Mouse (Mus musculus): Measurements from ENCODE around the gene Whrn. TPM values are rescaled to one million over a fixed set of nuclear protein-coding genes. Genes with fewer than 3 reads are reported as not detected.

Gene Whrn
- polyA plus RNA-seq, 1 experiment from 2014 or later, result 0.39 TPM

DNA sequence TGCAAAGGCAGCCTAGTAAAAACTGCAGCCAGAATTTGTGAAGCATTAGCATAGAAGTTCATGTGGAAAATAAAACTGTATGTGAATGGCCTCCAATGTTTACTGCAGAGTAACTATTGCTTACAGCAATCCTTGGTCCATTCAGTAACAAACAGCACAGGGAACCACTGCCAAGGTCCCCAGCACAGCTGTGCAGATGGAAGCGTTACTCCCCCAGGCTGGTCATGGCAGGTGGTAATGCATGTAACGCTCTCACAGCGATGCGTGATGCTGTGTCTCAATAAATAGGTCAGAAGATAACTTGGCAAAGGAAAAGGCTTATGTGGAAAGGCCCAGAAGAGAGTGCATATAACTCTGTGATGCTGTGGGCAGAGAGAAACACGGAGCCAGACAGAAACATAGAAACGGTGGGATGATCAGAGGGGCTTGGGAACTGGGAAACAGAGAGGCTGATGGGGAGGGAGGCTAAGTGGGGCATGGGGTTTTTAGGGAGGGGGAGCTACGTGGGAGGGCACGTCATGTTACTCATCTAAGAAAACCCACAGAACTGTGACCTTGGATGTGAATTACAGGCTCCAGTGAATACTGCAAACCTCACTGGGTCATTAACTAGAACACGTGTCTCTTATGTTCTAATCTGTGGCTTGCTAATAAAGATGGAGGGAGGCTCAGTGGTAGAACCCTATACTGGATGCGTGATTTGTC, 51.3 kb downstream of the Whrn start:
- Histone ChIP-seq H3K9ac (no peak overlapping the region), H3K4me1 (replicated peaks) (no peaks in the 10 kb centered on the region), H3K9me3 (replicated peaks) (no peaks in the 10 kb centered on the region), H3K36me3 (replicated peaks) (no peaks in the 10 kb centered on the region), H3K27ac (replicated peaks) (no peak overlapping the region), H3K27me3 (no peaks in the 10 kb centered on the region), H3K4me2 (no peak overlapping the region), H3K4me3 (replicated peaks) (no peak overlapping the region)
- WGBS (ENCODE audit: insufficient replicate concordance), result 71% methylated on average over 10 of the region's 10 CpGs
- ATAC-seq (ENCODE audit: insufficient read depth), result no peak

DNA sequence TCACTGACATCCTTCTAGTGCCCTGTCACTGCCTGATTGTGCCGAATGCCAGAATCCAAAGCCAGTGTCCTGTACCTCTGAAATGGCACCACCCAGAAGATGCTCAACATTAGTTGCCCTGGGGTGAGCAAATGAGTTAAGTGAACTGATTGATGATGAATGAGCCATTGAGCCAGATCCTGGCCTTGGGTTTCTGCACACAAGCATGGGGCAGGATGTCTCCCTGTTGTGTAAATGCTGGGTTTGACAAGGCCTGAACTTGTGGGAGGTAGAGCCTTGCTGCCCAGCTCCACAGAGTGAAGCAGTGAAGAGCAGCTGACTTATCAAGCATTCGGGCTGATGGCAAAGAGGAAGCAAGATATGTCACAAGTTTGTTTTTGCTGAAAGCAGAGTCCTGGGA, 52.7 kb downstream of the Whrn start:
- no peaks in the 10 kb centered on the region for H3K9me3 ChIP-seq (replicated peaks)
- no peak overlapping the region for H3K9ac ChIP-seq
- H3K27me3 ChIP-seq, result no peaks in the 10 kb centered on the region
- no peaks in the 10 kb centered on the region for H3K4me1 ChIP-seq (replicated peaks)
- WGBS (ENCODE audit: insufficient replicate concordance), result 59% methylated on average over 2 of the region's 2 CpGs
- no peak overlapping the region for H3K4me2 ChIP-seq
- H3K27ac ChIP-seq (replicated peaks), result no peak overlapping the region
- H3K4me3 ChIP-seq (replicated peaks), result no peak overlapping the region
- no peaks in the 10 kb centered on the region for H3K36me3 ChIP-seq (replicated peaks)
- no peak for ATAC-seq (ENCODE audit: insufficient read depth)

GRCm38 (mm10) chr4:63441616-63442015, 54.2 kb downstream of the Whrn start:
- Histone ChIP-seq H3K9ac (no peak overlapping the region), H3K27me3 (no peaks in the 10 kb centered on the region), H3K36me3 (replicated peaks) (no peaks in the 10 kb centered on the region), H3K4me1 (replicated peaks) (no peaks in the 10 kb centered on the region), H3K27ac (replicated peaks) (no peak overlapping the region), H3K4me3 (replicated peaks) (no peak overlapping the region), H3K4me2 (no peak overlapping the region), H3K9me3 (replicated peaks) (no peaks in the 10 kb centered on the region)
- 72% methylated on average over 7 of the region's 7 CpGs for WGBS (ENCODE audit: insufficient replicate concordance)
- ATAC-seq (ENCODE audit: insufficient read depth), result no peak

DNA sequence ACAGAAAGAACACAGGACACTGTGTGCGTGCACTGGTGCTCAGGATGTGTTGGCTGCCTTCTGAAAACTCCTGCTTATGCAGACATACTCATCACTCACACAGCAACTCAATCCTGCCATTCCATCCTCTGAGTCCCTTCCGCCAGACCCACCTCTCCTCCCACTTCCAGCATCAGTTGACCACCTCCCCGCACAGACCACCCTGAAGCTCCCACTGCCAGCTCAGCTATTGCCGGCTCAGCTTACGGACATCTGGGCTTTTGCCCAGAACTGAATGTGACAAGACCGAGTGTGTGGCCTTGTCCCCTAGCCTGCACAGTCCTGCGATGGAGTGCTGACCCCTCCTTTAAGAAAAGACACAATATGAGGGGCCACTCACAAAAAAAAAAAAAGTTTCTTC, 55.5 kb downstream of the Whrn start:
- no peaks in the 10 kb centered on the region for H3K4me1 ChIP-seq (replicated peaks)
- H3K27ac ChIP-seq (replicated peaks), result no peak overlapping the region
- WGBS (ENCODE audit: insufficient replicate concordance), result 69% methylated on average over 7 of the region's 7 CpGs
- no peak overlapping the region for H3K9ac ChIP-seq
- H3K36me3 ChIP-seq (replicated peaks), result no peaks in the 10 kb centered on the region
- no peak for ATAC-seq (ENCODE audit: insufficient read depth)
- H3K27me3 ChIP-seq, result no peaks in the 10 kb centered on the region
- no peaks in the 10 kb centered on the region for H3K9me3 ChIP-seq (replicated peaks)
- H3K4me3 ChIP-seq (replicated peaks), result no peak overlapping the region
- H3K4me2 ChIP-seq, result no peak overlapping the region

GRCm38 (mm10) chr4:63437968-63438367, 57.8 kb downstream of the Whrn start:
- 61% methylated on average over 5 of the region's 5 CpGs for WGBS (ENCODE audit: insufficient replicate concordance)
- H3K4me3 ChIP-seq (replicated peaks), result no peak overlapping the region
- H3K9ac ChIP-seq, result no peak overlapping the region
- H3K4me1 ChIP-seq (replicated peaks), result no peaks in the 10 kb centered on the region
- no peak overlapping the region for H3K4me2 ChIP-seq
- H3K27ac ChIP-seq (replicated peaks), result no peak overlapping the region
- ATAC-seq (ENCODE audit: insufficient read depth), result no peak
- H3K36me3 ChIP-seq (replicated peaks), result no peaks in the 10 kb centered on the region
- no peaks in the 10 kb centered on the region for H3K9me3 ChIP-seq (replicated peaks)
- no peaks in the 10 kb centered on the region for H3K27me3 ChIP-seq

- Histone ChIP-seq H3K9ac (no peak overlapping the region), H3K27ac (replicated peaks) (no peak overlapping the region), H3K4me3 (replicated peaks) (no peak overlapping the region), H3K4me1 (replicated peaks) (no peaks in the 10 kb centered on the region), H3K4me2 (no peak overlapping the region), H3K27me3 (no peaks in the 10 kb centered on the region), H3K9me3 (replicated peaks) (no peaks in the 10 kb centered on the region), H3K36me3 (replicated peaks) (no peaks in the 10 kb centered on the region)
- ATAC-seq (ENCODE audit: insufficient read depth), result no peak
- WGBS (ENCODE audit: insufficient replicate concordance), result 71% methylated on average over 16 of the region's 16 CpGs
Measured at GRCm38 (mm10) chr4:63437119-63437815, 58.5 kb downstream of the Whrn start.

DNA sequence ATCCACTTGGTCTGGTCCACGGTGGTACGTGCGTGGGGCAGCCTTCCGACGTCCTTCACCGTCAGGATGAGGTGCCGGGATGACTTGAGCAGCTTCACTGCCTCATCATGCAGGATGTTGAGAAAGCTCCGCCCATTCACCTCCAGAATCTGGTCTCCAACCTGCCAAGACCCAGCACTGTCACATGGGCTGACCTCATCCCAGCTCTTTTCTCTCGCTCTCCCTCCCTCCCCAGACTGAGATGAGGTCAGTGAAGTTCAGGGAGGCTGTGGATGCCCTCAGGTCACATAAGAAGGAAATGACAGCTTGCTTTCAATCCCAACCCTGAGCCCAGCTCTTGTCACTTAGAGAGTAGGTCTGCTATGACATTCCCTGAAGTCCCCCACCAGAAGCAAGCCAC, 60.4 kb downstream of the Whrn start:
- no peak overlapping the region for H3K27ac ChIP-seq (replicated peaks)
- H3K4me1 ChIP-seq (replicated peaks), result no peaks in the 10 kb centered on the region
- no peaks in the 10 kb centered on the region for H3K9me3 ChIP-seq (replicated peaks)
- no peaks in the 10 kb centered on the region for H3K36me3 ChIP-seq (replicated peaks)
- H3K27me3 ChIP-seq, result no peaks in the 10 kb centered on the region
- no peak overlapping the region for H3K9ac ChIP-seq
- H3K4me2 ChIP-seq, result no peak overlapping the region
- no peak overlapping the region for H3K4me3 ChIP-seq (replicated peaks)
- ATAC-seq (ENCODE audit: insufficient read depth), result no peak
- 68% methylated on average over 9 of the region's 9 CpGs for WGBS (ENCODE audit: insufficient replicate concordance)

DNA sequence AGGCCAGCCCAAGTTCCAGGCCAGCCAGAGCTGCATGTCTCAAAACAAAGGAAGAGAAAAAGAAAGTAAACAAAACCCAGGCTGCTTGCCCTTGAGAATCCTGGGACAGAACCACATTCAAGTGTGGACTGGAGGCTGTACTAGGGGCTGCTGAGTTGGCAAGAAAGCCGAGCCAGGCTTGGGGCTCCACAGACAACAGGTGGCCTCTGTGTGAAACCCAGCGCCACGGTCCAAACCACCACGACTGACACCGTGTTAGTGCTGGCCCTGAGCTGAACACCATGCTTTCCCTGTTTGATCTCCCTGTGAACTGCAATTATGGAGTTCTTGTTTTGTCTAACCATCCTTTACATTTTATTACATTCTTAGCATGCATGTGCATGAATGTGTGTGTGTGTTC, 64.7 kb downstream of the Whrn start:
- 55% methylated on average over 5 of the region's 5 CpGs for WGBS (ENCODE audit: insufficient replicate concordance)
- no peak overlapping the region for H3K4me3 ChIP-seq (replicated peaks)
- H3K9me3 ChIP-seq (replicated peaks), result no peaks in the 10 kb centered on the region
- H3K4me1 ChIP-seq (replicated peaks), result no peaks in the 10 kb centered on the region
- H3K27me3 ChIP-seq, result no peaks in the 10 kb centered on the region
- no peaks in the 10 kb centered on the region for H3K36me3 ChIP-seq (replicated peaks)
- H3K27ac ChIP-seq (replicated peaks), result no peak overlapping the region
- no peak for ATAC-seq (ENCODE audit: insufficient read depth)
- no peak overlapping the region for H3K4me2 ChIP-seq
- H3K9ac ChIP-seq, result no peak overlapping the region

DNA sequence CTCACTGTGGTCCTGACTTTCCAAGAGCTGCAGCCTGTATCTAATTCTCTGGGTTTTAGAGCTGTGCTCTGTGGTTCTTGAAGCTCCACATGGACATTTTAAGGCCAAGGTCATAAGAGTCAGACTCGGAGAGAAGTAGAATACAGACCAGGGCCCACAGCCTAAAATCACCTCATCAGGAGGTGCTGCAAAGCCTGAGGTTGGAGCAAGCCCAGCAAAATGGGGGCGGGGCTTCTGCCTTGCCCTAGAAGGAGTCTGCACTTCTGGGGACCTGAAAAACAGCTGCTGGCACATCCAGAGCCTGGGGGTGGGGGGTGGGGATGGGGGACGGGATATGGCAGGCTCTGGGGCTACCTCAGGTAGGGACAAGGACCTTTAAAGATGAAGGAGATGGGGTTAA, 65.4 kb downstream of the Whrn start:
- no peak overlapping the region for H3K27ac ChIP-seq (replicated peaks)
- no peaks in the 10 kb centered on the region for H3K36me3 ChIP-seq (replicated peaks)
- no peaks in the 10 kb centered on the region for H3K27me3 ChIP-seq
- no peak overlapping the region for H3K4me2 ChIP-seq
- H3K9ac ChIP-seq, result no peak overlapping the region
- H3K4me1 ChIP-seq (replicated peaks), result no peaks in the 10 kb centered on the region
- no peaks in the 10 kb centered on the region for H3K9me3 ChIP-seq (replicated peaks)
- no peak overlapping the region for H3K4me3 ChIP-seq (replicated peaks)
- ATAC-seq (ENCODE audit: insufficient read depth), result no peak
- WGBS (ENCODE audit: insufficient replicate concordance), result 31% methylated on average over 3 of the region's 3 CpGs

DNA sequence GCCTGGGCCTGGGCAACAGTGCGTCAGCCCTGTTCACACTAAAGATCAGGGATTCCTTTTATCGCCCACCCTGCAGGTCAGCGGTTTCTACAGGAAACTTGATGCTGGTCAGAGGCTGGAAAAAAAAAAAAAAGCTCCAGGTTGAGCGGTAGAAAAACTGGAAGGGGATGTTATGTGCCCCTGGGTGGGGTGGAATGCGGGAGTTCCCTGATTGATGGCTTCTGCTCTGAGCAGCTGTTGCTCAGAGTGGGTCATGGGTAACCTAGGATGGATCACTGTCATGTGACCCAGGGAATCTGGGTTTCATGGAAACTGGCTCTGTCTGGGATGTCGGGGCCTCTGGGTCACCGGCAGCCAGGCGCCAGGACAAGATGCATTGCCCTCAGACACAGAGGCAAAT, 69.5 kb downstream of the Whrn start:
- ATAC-seq (ENCODE audit: insufficient read depth), result no peak
- WGBS (ENCODE audit: insufficient replicate concordance), result 63% methylated on average over 8 of the region's 8 CpGs
- H3K9me3 ChIP-seq (replicated peaks), result no peaks in the 10 kb centered on the region

GRCm38 (mm10) chr4:63423811-63424210, 72.0 kb downstream of the Whrn start:
- Histone ChIP-seq H3K9me3 (replicated peaks) (no peaks in the 10 kb centered on the region), H3K27ac (replicated peaks) (no peak overlapping the region), H3K36me3 (replicated peaks) (no peaks in the 10 kb centered on the region), H3K9ac (no peak overlapping the region), H3K27me3 (no peaks in the 10 kb centered on the region), H3K4me2 (no peak overlapping the region), H3K4me3 (replicated peaks) (no peak overlapping the region), H3K4me1 (replicated peaks) (no peaks in the 10 kb centered on the region)
- ATAC-seq (ENCODE audit: insufficient read depth), result no peak
- 31% methylated on average over 5 of the region's 5 CpGs for WGBS (ENCODE audit: insufficient replicate concordance)

More for the DNA sequence above, 69.5 kb downstream of the Whrn start:
- H3K36me3 ChIP-seq (replicated peaks), result no peaks in the 10 kb centered on the region
- no peak overlapping the region for H3K9ac ChIP-seq
- no peaks in the 10 kb centered on the region for H3K4me1 ChIP-seq (replicated peaks)
- H3K4me2 ChIP-seq, result no peak overlapping the region
- H3K27me3 ChIP-seq, result no peaks in the 10 kb centered on the region
- H3K4me3 ChIP-seq (replicated peaks), result no peak overlapping the region
- no peak overlapping the region for H3K27ac ChIP-seq (replicated peaks)

- Histone ChIP-seq H3K4me1 (replicated peaks) (no peaks in the 10 kb centered on the region), H3K4me3 (replicated peaks) (no peak overlapping the region), H3K9ac (no peak overlapping the region), H3K27ac (replicated peaks) (no peak overlapping the region), H3K9me3 (replicated peaks) (no peaks in the 10 kb centered on the region), H3K4me2 (no peak overlapping the region), H3K36me3 (replicated peaks) (no peaks in the 10 kb centered on the region), H3K27me3 (no peaks in the 10 kb centered on the region)
- whole genome bisulfite sequencing (ENCODE audit: insufficient replicate concordance), result 55% methylated on average over 1 of the region's 1 CpGs
- ATAC-seq (ENCODE audit: insufficient read depth), result no peak
Measured at GRCm38 (mm10) chr4:63423231-63423630, 72.6 kb downstream of the Whrn start.

Data from liver, embryonic 15.5 days (tissue).